In the genomic region with DNA sequence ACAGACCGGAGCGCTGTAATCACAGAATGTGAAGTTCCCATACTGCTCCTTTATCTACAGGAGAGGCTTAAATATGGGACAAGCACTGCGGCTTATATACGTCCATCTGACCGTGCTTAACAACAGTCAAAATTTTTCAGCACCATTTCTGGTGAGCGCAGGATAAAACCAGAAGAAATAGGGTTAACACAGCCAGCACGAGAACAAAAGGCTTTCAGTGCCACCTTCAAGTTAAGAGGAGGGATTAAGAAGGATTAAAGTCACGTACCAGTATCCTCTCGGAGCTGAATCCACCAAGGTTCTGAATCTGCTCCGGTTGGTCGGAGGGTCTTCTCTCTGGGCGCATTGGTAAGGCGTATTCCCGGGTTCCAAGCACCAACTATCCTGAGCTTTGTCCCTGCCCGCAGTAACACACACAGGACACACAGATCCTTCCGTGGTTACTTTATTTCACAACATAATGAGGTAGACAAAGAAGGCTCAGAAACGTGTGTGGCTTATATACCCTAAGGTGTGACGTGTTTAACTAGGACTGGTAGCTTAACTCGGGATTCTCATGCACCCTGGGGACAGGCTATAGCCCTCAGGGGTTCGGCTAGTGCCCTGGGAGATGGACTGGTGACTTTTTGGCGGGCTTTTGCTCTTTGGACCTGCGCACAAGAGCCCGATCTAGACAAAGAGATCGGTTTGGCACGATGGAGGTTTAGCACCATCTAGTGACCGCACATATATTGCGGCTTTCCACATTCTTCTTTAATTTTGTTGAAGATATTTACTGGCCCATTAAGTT, we compare ENCODE assay signal across 9 mouse cellular contexts. TPM values are rescaled to one million over a fixed set of nuclear protein-coding genes. Genes with fewer than 3 reads are reported as not detected.
DNase-seq lines count a peak whose midpoint lies in the region; ATAC-seq and TF ChIP-seq lines count a peak whose summit lies in the region.
"Not testable (repeated sequence)": the region's sequence is repeated elsewhere in the genome, so short reads cannot be mapped to it uniquely, and the experiment has no call there.
"Had no signal": no experiment of that assay in that cellular context is flagged by ENCODE, and none has a peak within 500 bp of the region (broad histone marks: within the 10 kb centered on the region; RNA-seq: fewer than 3 reads in every experiment).

No protein-coding gene starts in this region.

- peak overlapping the region; percentile 37 for H3K4me3 ChIP-seq in embryonic facial prominence, embryonic 15.5 days (replicated peaks)
- peak overlapping the region; percentile 42 for H3K4me3 ChIP-seq in heart, embryonic 13.5 days
- H3K4me3 ChIP-seq in intestine, embryonic 15.5 days (replicated peaks): peak overlapping the region; percentile 22
- peak overlapping the region; percentile 31 for H3K4me3 ChIP-seq in limb, embryonic 14.5 days (replicated peaks; ENCODE audit: low read length)
- peak overlapping the region; percentile 25 for H3K4me3 ChIP-seq in midbrain, embryonic 11.5 days (ENCODE audit: low read depth, low read length)

- peak; percentile 62 for DNase-seq in adrenal gland, postnatal 10 days
- DNase-seq in limb, embryonic 14.5 days (ENCODE audit: low spot score): peak; percentile 45
- DNase-seq in midbrain, embryonic 11.5 days (ENCODE audit: low spot score, missing footprints): peak; percentile 93
- peak; percentile 1 for DNase-seq in right cerebral cortex, postnatal 4 days

- H3K27ac ChIP-seq in embryonic facial prominence, embryonic 15.5 days (replicated peaks); heart, embryonic 13.5 days (replicated peaks); intestine, embryonic 15.5 days; midbrain, embryonic 11.5 days (ENCODE audit: low read depth, low read length): not testable (repeated sequence)
- 0 out of 2 replicates have a peak overlapping the region, but pooled peaks have one; percentile 52 for H3K27ac ChIP-seq in limb, embryonic 14.5 days (replicated peaks; ENCODE audit: low read depth, low read length)

- not testable (repeated sequence) for ATAC-seq in embryonic facial prominence, embryonic 15.5 days (ENCODE audit: insufficient number of reproducible peaks, low FRiP score, low TSS enrichment, low read depth); heart, embryonic 13.5 days (ENCODE audit: extremely low read depth, insufficient number of reproducible peaks, low FRiP score, low TSS enrichment)
- peak; percentile 85 for ATAC-seq in intestine, embryonic 15.5 days
- ATAC-seq in limb, embryonic 14.5 days (ENCODE audit: low FRiP score, low read depth): peak; percentile 74
- ATAC-seq in midbrain, embryonic 11.5 days (ENCODE audit: low FRiP score): peak; percentile 98

- H3K27me3 ChIP-seq in embryonic facial prominence, embryonic 15.5 days; heart, embryonic 13.5 days (replicated peaks); intestine, embryonic 15.5 days (replicated peaks); limb, embryonic 14.5 days (ENCODE audit: control insufficient read depth, insufficient read depth, low read length); midbrain, embryonic 11.5 days (ENCODE audit: control insufficient read depth, insufficient read depth, low read length): not testable (repeated sequence)

- H3K4me2 ChIP-seq in embryonic facial prominence, embryonic 15.5 days (replicated peaks): peak overlapping the region; percentile 49
- H3K4me2 ChIP-seq in heart, embryonic 13.5 days: peak overlapping the region; percentile 64
- peak overlapping the region; percentile 53 for H3K4me2 ChIP-seq in intestine, embryonic 15.5 days (replicated peaks)
- peak overlapping the region; percentile 49 for H3K4me2 ChIP-seq in limb, embryonic 14.5 days (replicated peaks; ENCODE audit: low read depth, low read length, severe bottlenecking)
- peak overlapping the region; percentile 45 for H3K4me2 ChIP-seq in midbrain, embryonic 11.5 days

- H3K9me3 ChIP-seq in embryonic facial prominence, embryonic 15.5 days (replicated peaks); heart, embryonic 13.5 days; intestine, embryonic 15.5 days; limb, embryonic 14.5 days (ENCODE audit: control insufficient read depth, low read length); midbrain, embryonic 11.5 days (ENCODE audit: control insufficient read depth, low read length): not testable (repeated sequence)

- H3K36me3 ChIP-seq in embryonic facial prominence, embryonic 15.5 days; heart, embryonic 13.5 days; intestine, embryonic 15.5 days; limb, embryonic 14.5 days (ENCODE audit: control insufficient read depth, insufficient read depth, low read length); midbrain, embryonic 11.5 days (ENCODE audit: control insufficient read depth, insufficient read depth, low read length): not testable (repeated sequence)

- not testable (repeated sequence) for TF ChIP-seq POLR2A in limb, embryonic 14.5 days (IDR thresholded peaks at IDR 0.05; ENCODE audit: borderline replicate concordance, extremely low read depth, insufficient read depth, insufficient read length)

- peak overlapping the region; percentile 15 for H3K9ac ChIP-seq in embryonic facial prominence, embryonic 15.5 days
- peak overlapping the region; percentile 77 for H3K9ac ChIP-seq in heart, embryonic 13.5 days
- H3K9ac ChIP-seq in intestine, embryonic 15.5 days: peak overlapping the region; percentile 23
- H3K9ac ChIP-seq in limb, embryonic 14.5 days (ENCODE audit: low read depth, low read length, severe bottlenecking): peak overlapping the region; percentile 61
- peak overlapping the region; percentile 67 for H3K9ac ChIP-seq in midbrain, embryonic 11.5 days (ENCODE audit: low read length)

- WGBS in embryonic facial prominence, embryonic 15.5 days: 23% methylated on average over 27 of the region's 27 CpGs
- 38% methylated on average over 27 of the region's 27 CpGs for WGBS in heart, embryonic 13.5 days
- WGBS in intestine, embryonic 15.5 days: 40% methylated on average over 27 of the region's 27 CpGs
- 36% methylated on average over 26 of the region's 27 CpGs for WGBS in limb, embryonic 14.5 days
- 25% methylated on average over 27 of the region's 27 CpGs for WGBS in midbrain, embryonic 11.5 days

- H3K4me1 ChIP-seq in embryonic facial prominence, embryonic 15.5 days; heart, embryonic 13.5 days; intestine, embryonic 15.5 days (replicated peaks); limb, embryonic 14.5 days (ENCODE audit: control insufficient read depth, insufficient read depth, low read length); midbrain, embryonic 11.5 days (ENCODE audit: control insufficient read depth, insufficient read depth, low read length): not testable (repeated sequence)

RNA-seq across cellular contexts. Expression of gene Olfr161, which starts 41.9 kb away (rescaled TPM):
- total RNA-seq in adrenal gland, postnatal 10 days (2021): not detected
- polyA plus RNA-seq in embryonic facial prominence, embryonic 15.5 days (2015; fragmentation: Nextera tagmentation; extraction: Ambion mirVana): not detected in 2 replicates
- not detected in 2 replicates for polyA plus RNA-seq in heart, embryonic 13.5 days (2015; fragmentation: Nextera tagmentation; extraction: Ambion mirVana)
- polyA plus RNA-seq in intestine, embryonic 15.5 days (2015; fragmentation: Nextera tagmentation; extraction: Ambion mirVana): not detected in 2 replicates
- polyA plus RNA-seq in limb, embryonic 14.5 days (2012; rRNA removed): not detected in 2 replicates
- not detected in 2 replicates for polyA plus RNA-seq in limb, embryonic 14.5 days (2014; fragmentation: Nextera tagmentation; extraction: Ambion mirVana)
- not detected in 2 replicates for polyA plus RNA-seq in midbrain, embryonic 11.5 days (2014; fragmentation: Nextera tagmentation; extraction: Ambion mirVana)
- total RNA-seq: gastrocnemius, postnatal 14 days; left cerebral cortex, adult 18-20 months had no signal

Comparison
In these comparisons a context has a peak if more than half of its experiments do, and no peak if none do; other contexts are left out.
1. DNase-seq: peak in every context shown above with its lines; median percentile 93 in midbrain, embryonic 11.5 days; 62 in adrenal gland, postnatal 10 days; 45 in limb, embryonic 14.5 days; 1 in right cerebral cortex, postnatal 4 days.
2. H3K9ac ChIP-seq: peak in every context shown above with its lines; median percentile 77 in heart, embryonic 13.5 days; 67 in midbrain, embryonic 11.5 days; 61 in limb, embryonic 14.5 days; 23 in intestine, embryonic 15.5 days; 15 in embryonic facial prominence, embryonic 15.5 days.